27 mouse cellular contexts compared by ENCODE assay signal in the genomic region with DNA sequence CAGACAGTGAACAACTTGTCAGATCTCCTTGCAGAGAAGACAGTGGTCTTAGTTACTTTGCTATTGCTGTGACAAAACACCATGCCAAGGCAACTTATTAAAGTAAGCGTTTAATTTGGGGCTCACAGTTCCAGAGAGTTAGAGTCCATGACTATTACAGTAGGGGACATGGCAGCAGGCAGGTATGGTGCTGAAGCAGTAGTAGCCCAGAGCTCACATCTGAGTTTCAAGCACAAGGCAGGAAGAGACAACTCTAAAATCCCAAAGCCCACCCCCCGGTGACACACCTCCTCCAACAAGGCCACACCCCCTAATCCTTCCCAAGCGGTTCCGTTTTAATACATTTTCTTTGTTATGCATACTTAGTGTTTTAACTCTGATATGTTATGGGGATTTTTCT. TPM values are rescaled to one million over a fixed set of nuclear protein-coding genes. Genes with fewer than 3 reads are reported as not detected.
"Had no signal": no experiment of that assay in that cellular context is flagged by ENCODE, and none has a peak within 500 bp of the region (broad histone marks: within the 10 kb centered on the region; RNA-seq: fewer than 3 reads in every experiment).

No protein-coding gene starts in this region.

- H3K4me1 ChIP-seq: heart, embryonic 13.5 days; heart, embryonic 15.5 days; hindbrain, embryonic 13.5 days; hindbrain, embryonic 15.5 days; kidney, embryonic 15.5 days; limb, embryonic 12.5 days had no signal

- H3K4me3 ChIP-seq: heart, embryonic 13.5 days; heart, embryonic 15.5 days; hindbrain, embryonic 13.5 days; hindbrain, embryonic 15.5 days; kidney, embryonic 15.5 days; limb, embryonic 12.5 days; liver, embryonic 12.5 days had no signal

- H3K27me3 ChIP-seq: heart, embryonic 13.5 days; heart, embryonic 15.5 days; hindbrain, embryonic 13.5 days; hindbrain, embryonic 15.5 days; kidney, embryonic 15.5 days; limb, embryonic 12.5 days; liver, embryonic 12.5 days had no signal

- H3K27ac ChIP-seq: heart, embryonic 13.5 days; heart, embryonic 15.5 days; hindbrain, embryonic 13.5 days; hindbrain, embryonic 15.5 days; hindbrain, postnatal 0 days; kidney, embryonic 15.5 days; kidney, postnatal 0 days; limb, embryonic 12.5 days; liver, embryonic 12.5 days; liver, embryonic 14.5 days had no signal

- H3K4me2 ChIP-seq: heart, embryonic 11.5 days; heart, embryonic 13.5 days; heart, embryonic 15.5 days; hindbrain, embryonic 13.5 days; hindbrain, embryonic 15.5 days; kidney, embryonic 15.5 days; limb, embryonic 12.5 days; liver, embryonic 12.5 days had no signal

- H3K9ac ChIP-seq: forebrain, postnatal 0 days; heart, embryonic 13.5 days; heart, embryonic 15.5 days; hindbrain, embryonic 13.5 days; hindbrain, embryonic 15.5 days; kidney, embryonic 15.5 days; limb, embryonic 12.5 days; liver, embryonic 12.5 days; liver, embryonic 14.5 days had no signal

- H3K9me3 ChIP-seq: heart, embryonic 15.5 days; hindbrain, embryonic 13.5 days; hindbrain, embryonic 15.5 days; kidney, embryonic 15.5 days had no signal

- DNase-seq: forebrain, postnatal 0 days; gastrocnemius, postnatal 14 days; gastrocnemius, postnatal 36 days; heart, adult 18-20 months; heart, postnatal 14 days; heart, postnatal 36 days; kidney, adult 11 months; kidney, adult 2 months; kidney, adult 9 months; kidney, postnatal 25 days; layer of hippocampus, adult 9-11 months; layer of hippocampus, postnatal 36 days; left cerebral cortex, postnatal 4 days; liver had no signal

- ATAC-seq: forebrain, postnatal 0 days; hindbrain, postnatal 0 days; intestine, embryonic 16.5 days; liver, embryonic 12.5 days had no signal

- H3K36me3 ChIP-seq: heart, embryonic 13.5 days; heart, embryonic 15.5 days; hindbrain, embryonic 13.5 days; hindbrain, embryonic 15.5 days; kidney, embryonic 15.5 days; limb, embryonic 12.5 days; liver, embryonic 12.5 days had no signal

RNA-seq across cellular contexts. Expression of gene F2rl1, which starts 45.9 kb away (rescaled TPM):
- total RNA-seq: hematopoietic stem cell, adult 5-6 weeks had no signal
- polyA plus RNA-seq: hindbrain, embryonic 13.5 days; hindbrain, embryonic 15.5 days; hindbrain, postnatal 0 days had no signal
